Comparison of ENCODE assay signal across 8 mouse cellular contexts in genomic region chr5:88630883-88631282, GRCm38 (mm10). TPM values are rescaled to one million over a fixed set of nuclear protein-coding genes. Genes with fewer than 3 reads are reported as not detected.
DNase-seq lines count a peak whose midpoint lies in the region; ATAC-seq and TF ChIP-seq lines count a peak whose summit lies in the region.

No protein-coding gene starts in this region.

- H3K4me3 ChIP-seq in heart, embryonic 12.5 days, result no peak overlapping the region
- no peak overlapping the region for H3K4me3 ChIP-seq in CH12.LX (replicated peaks in 1 of 3; ENCODE audit: low read depth in 2 of 3, low read length in 2 of 3, poor library complexity in 1 of 3)
- no peak overlapping the region for H3K4me3 ChIP-seq in liver, embryonic 12.5 days
- no peak overlapping the region for H3K4me3 ChIP-seq in hindbrain, embryonic 12.5 days

- DNase-seq in heart, adult 11 months, result peak; percentile 98
- DNase-seq in CH12.LX (ENCODE audit: extremely low read depth), result peak; percentile 73
- DNase-seq in left cerebral cortex, adult 9 months (ENCODE audit: low spot score in 2 of 2), result no peak
- DNase-seq in thymus, adult 18-20 months, result no peak

- no peak overlapping the region for H3K4me2 ChIP-seq in heart, embryonic 12.5 days
- no peak overlapping the region for H3K4me2 ChIP-seq in CH12.LX (ENCODE audit: insufficient read depth, low read depth, poor library complexity, severe bottlenecking)
- H3K4me2 ChIP-seq in liver, embryonic 12.5 days, result no peak overlapping the region
- H3K4me2 ChIP-seq in hindbrain, embryonic 12.5 days (replicated peaks), result no peak overlapping the region

- H3K9ac ChIP-seq in heart, embryonic 12.5 days, result no peak overlapping the region
- H3K9ac ChIP-seq in CH12.LX (ENCODE audit: insufficient read depth, low read depth), result no peak overlapping the region
- H3K9ac ChIP-seq in liver, embryonic 12.5 days, result no peak overlapping the region
- no peak overlapping the region for H3K9ac ChIP-seq in hindbrain, embryonic 12.5 days

- H3K79me2 ChIP-seq in CH12.LX (replicated peaks; ENCODE audit: control insufficient read depth, extremely low read depth, insufficient read depth, poor library complexity, severe bottlenecking), result no peaks in the 10 kb centered on the region

- no peak for ATAC-seq in heart, embryonic 12.5 days (ENCODE audit: insufficient number of reproducible peaks, low FRiP score)
- peak; percentile 99 for ATAC-seq in granulocyte monocyte progenitor cell, adult 5-6 weeks (replicated peaks; ENCODE audit: poor library complexity, severe bottlenecking)
- ATAC-seq in liver, embryonic 12.5 days, result no peak
- ATAC-seq in hindbrain, embryonic 12.5 days (ENCODE audit: low FRiP score), result no peak

- H3K9me3 ChIP-seq in heart, embryonic 12.5 days (replicated peaks), result no peaks in the 10 kb centered on the region
- H3K9me3 ChIP-seq in CH12.LX (replicated peaks; ENCODE audit: low read length), result no peaks in the 10 kb centered on the region
- no peaks in the 10 kb centered on the region for H3K9me3 ChIP-seq in liver, embryonic 12.5 days (replicated peaks)
- H3K9me3 ChIP-seq in hindbrain, embryonic 12.5 days (replicated peaks), result no peaks in the 10 kb centered on the region

- no peak overlapping the region for H3K27ac ChIP-seq in heart, embryonic 12.5 days (ENCODE audit: poor library complexity, severe bottlenecking)
- peak overlapping the region; percentile 87 for H3K27ac ChIP-seq in CH12.LX (ENCODE audit: insufficient read depth, low read depth)
- H3K27ac ChIP-seq in liver, embryonic 12.5 days, result 0 out of 2 replicates have a peak overlapping the region, but pooled peaks have one; percentile 18
- no peak overlapping the region for H3K27ac ChIP-seq in hindbrain, embryonic 12.5 days

- in situ Hi-C loops in CH12.LX (cut with MboI; ENCODE audit: low pct_ligation_motif_present, low pct_unique_long_range_greater_than_20kb, low sequenced_read_pairs), result no loop called here

- H3K36me3 ChIP-seq in heart, embryonic 12.5 days, result peaks cover 51% of the 10 kb centered on the region
- H3K36me3 ChIP-seq in CH12.LX (replicated peaks in 1 of 2; ENCODE audit: control insufficient read depth in 1 of 2, insufficient read depth in 1 of 2, low read length in 1 of 2), result peaks cover 22 to 71% of the 10 kb centered on the region in 2 experiments
- H3K36me3 ChIP-seq in liver, embryonic 12.5 days, result peaks cover 27% of the 10 kb centered on the region
- H3K36me3 ChIP-seq in hindbrain, embryonic 12.5 days, result peaks cover 80% of the 10 kb centered on the region

- H3K4me1 ChIP-seq in heart, embryonic 12.5 days (replicated peaks), result peaks cover 11% of the 10 kb centered on the region
- peaks cover 12 to 42% of the 10 kb centered on the region in 2 experiments for H3K4me1 ChIP-seq in CH12.LX (ENCODE audit: control insufficient read depth in 1 of 2, insufficient read depth in 2 of 2)
- H3K4me1 ChIP-seq in liver, embryonic 12.5 days, result peaks cover 30% of the 10 kb centered on the region
- no peaks in the 10 kb centered on the region for H3K4me1 ChIP-seq in hindbrain, embryonic 12.5 days

- no peak for TF ChIP-seq CTCF in CH12.LX (conservative IDR thresholded peaks at IDR 0.05 in 1 of 2, IDR thresholded peaks at IDR 0.05 in 1 of 2; ENCODE audit: low read depth in 2 of 2, low read length in 2 of 2)

- H3K27me3 ChIP-seq in heart, embryonic 12.5 days (replicated peaks), result no peaks in the 10 kb centered on the region
- no peaks in the 10 kb centered on the region for H3K27me3 ChIP-seq in CH12.LX (replicated peaks)
- no peaks in the 10 kb centered on the region for H3K27me3 ChIP-seq in liver, embryonic 12.5 days (replicated peaks)
- no peaks in the 10 kb centered on the region for H3K27me3 ChIP-seq in hindbrain, embryonic 12.5 days

- TF ChIP-seq POLR2A in CH12.LX (IDR thresholded peaks at IDR 0.05; ENCODE audit: low read depth, low read length), result peak; percentile 46; the same call in 1 of the 2 replicates

- dilution Hi-C loops in CH12.LX (cut with MboI; ENCODE audit: extremely low pct_ligation_motif_present, extremely low pct_unique_long_range_greater_than_20kb, low sequenced_read_pairs), result no loop called here

- 39% methylated on average over 3 of the region's 3 CpGs for WGBS in heart, embryonic 12.5 days
- 35% methylated on average over 3 of the region's 3 CpGs for WGBS in liver, embryonic 12.5 days (ENCODE audit: insufficient replicate concordance)
- WGBS in hindbrain, embryonic 12.5 days, result 73% methylated on average over 3 of the region's 3 CpGs

- TF ChIP-seq EP300 in CH12.LX (IDR thresholded peaks at IDR 0.05; ENCODE audit: low read length), result peak; percentile 84

- no peak for TF ChIP-seq RAD21 in CH12.LX (IDR thresholded peaks at IDR 0.05; ENCODE audit: low read depth, low read length)

TF ChIP-seq in CH12.LX, 34 proteins besides CTCF, POLR2A, EP300 and RAD21:
- TF ChIP-seq TBP (conservative IDR thresholded peaks at IDR 0.05; ENCODE audit: low read depth, low read length) (0 out of 2 replicates have a peak, but pooled peaks have one; percentile 43), GABPA (IDR thresholded peaks at IDR 0.05; ENCODE audit: insufficient replicate concordance, low read depth, low read length) (no peak), KAT2A (IDR thresholded peaks at IDR 0.05; ENCODE audit: insufficient replicate concordance, low read length) (0 out of 2 replicates have a peak, but pooled peaks have one; percentile 24), MAFK (IDR thresholded peaks at IDR 0.05; ENCODE audit: insufficient replicate concordance, low read length) (peak; percentile 81; the same call in 1 of the 2 replicates), CHD2 (IDR thresholded peaks at IDR 0.05; ENCODE audit: low read length) (no peak), HCFC1 (IDR thresholded peaks at IDR 0.05; ENCODE audit: low read depth, low read length) (peak; percentile 27; the same call in 1 of the 2 replicates), POLR2AphosphoS2 (IDR thresholded peaks at IDR 0.05; ENCODE audit: low read depth, low read length) (no peak), MXI1 (IDR thresholded peaks at IDR 0.05; ENCODE audit: low read depth, low read length) (peak; percentile 72), MYC (IDR thresholded peaks at IDR 0.05; ENCODE audit: low read depth, low read length) (peak; percentile 56; the same call in 1 of the 2 replicates), USF1 (IDR thresholded peaks at IDR 0.05; ENCODE audit: low read depth, low read length) (peak; percentile 23; the same call in 1 of the 2 replicates), TCF12 (IDR thresholded peaks at IDR 0.05; ENCODE audit: low read depth, low read length) (peak; percentile 74; the same call in 1 of the 2 replicates), NELFE (IDR thresholded peaks at IDR 0.05; ENCODE audit: low read depth, low read length) (no peak), MAZ (IDR thresholded peaks at IDR 0.05; ENCODE audit: low read depth, low read length) (0 out of 2 replicates have a peak, but pooled peaks have one; percentile 27), UBTF (IDR thresholded peaks at IDR 0.05; ENCODE audit: low read depth, low read length) (no peak), ZC3H11A (IDR thresholded peaks at IDR 0.05; ENCODE audit: low read depth, low read length) (no peak), IRF4 (IDR thresholded peaks at IDR 0.05; ENCODE audit: low read depth, low read length) (peak; percentile 88), BHLHE40 (IDR thresholded peaks at IDR 0.05; ENCODE audit: low read depth, low read length) (peak; percentile 98), SMC3 (IDR thresholded peaks at IDR 0.05; ENCODE audit: low read depth, low read length) (peak; percentile 3; the same call in 1 of the 2 replicates), ZNF384 (IDR thresholded peaks at IDR 0.05; ENCODE audit: low read depth, low read length) (no peak), MEF2A (IDR thresholded peaks at IDR 0.05; ENCODE audit: borderline replicate concordance, low read depth, low read length) (peak; percentile 59; the same call in 1 of the 2 replicates), RCOR1 (conservative IDR thresholded peaks at IDR 0.05; ENCODE audit: low read depth, low read length) (peak; percentile 63), ETS1 (conservative IDR thresholded peaks at IDR 0.05; ENCODE audit: low read depth, low read length) (peak; percentile 91), ZKSCAN1 (IDR thresholded peaks at IDR 0.05; ENCODE audit: borderline replicate concordance, low read depth, low read length) (no peak), ZMIZ1 (IDR thresholded peaks at IDR 0.05; ENCODE audit: low read depth, low read length) (no peak), JUND (conservative IDR thresholded peaks at IDR 0.05; ENCODE audit: low read depth, low read length) (peak; percentile 43; the same call in 1 of the 2 replicates), E2F4 (IDR thresholded peaks at IDR 0.05; ENCODE audit: insufficient replicate concordance, low read depth, low read length) (no peak), ELF1 (IDR thresholded peaks at IDR 0.05; ENCODE audit: low read depth, low read length) (peak; percentile 67), CHD1 (IDR thresholded peaks at IDR 0.05; ENCODE audit: low read depth, low read length) (no peak; the same call in 1 of the 2 replicates), NRF1 (IDR thresholded peaks at IDR 0.05; ENCODE audit: low read depth, low read length) (peak; percentile 47; the same call in 1 of the 2 replicates), MAX (IDR thresholded peaks at IDR 0.05; ENCODE audit: low read length) (peak; percentile 47), JUN (IDR thresholded peaks at IDR 0.05; ENCODE audit: insufficient read depth, low read depth, low read length) (peak; percentile 67), SIN3A (IDR thresholded peaks at IDR 0.05; ENCODE audit: low read length) (peak; percentile 47; the same call in 1 of the 2 replicates), USF2 (conservative IDR thresholded peaks at IDR 0.05; ENCODE audit: low read depth, low read length) (peak; percentile 16; the same call in 1 of the 2 replicates), PAX5 (IDR thresholded peaks at IDR 0.05; ENCODE audit: low read length) (no peak)

RNA-seq across cellular contexts. Expression of gene Grsf1, which starts 45.1 kb away (rescaled TPM):
- 88.2 and 90.1 TPM in 2 replicates for polyA plus RNA-seq in heart, embryonic 12.5 days (2016; fragmentation: Nextera tagmentation; extraction: Ambion mirVana)
- total RNA-seq in CH12.LX (2012; rRNA removed) (56.8 and 60.5 TPM in 2 replicates), CH12.LX (2014; rRNA removed) (109 and 115 TPM in 2 replicates)
- 100 and 126 TPM in 2 replicates for polyA plus RNA-seq in CH12.LX (2012; ENCODE audit: insufficient read length, low read depth)
- total RNA-seq in granulocyte monocyte progenitor cell, adult 5-6 weeks (2014; fragmentation: Nextera tagmentation), result 57.6 and 66.7 TPM in 2 replicates
- total RNA-seq in granulocyte monocyte progenitor cell, adult 5-6 weeks (2017), result 65.5 and 87.2 TPM in 2 replicates
- 47.0 and 48.6 TPM in 2 replicates for polyA plus RNA-seq in liver, embryonic 12.5 days (2016; fragmentation: Nextera tagmentation; extraction: Ambion mirVana)
- 88.6 and 88.9 TPM in 2 replicates for polyA plus RNA-seq in hindbrain, embryonic 12.5 days (2016; fragmentation: Nextera tagmentation; extraction: Ambion mirVana)

Comparison
In these comparisons a context has a peak if more than half of its experiments do, and no peak if none do; other contexts are left out.
1. DNase-seq: peak in heart, adult 11 months (single experiment) and CH12.LX (single experiment); none in left cerebral cortex, adult 9 months (0 of 2) and thymus, adult 18-20 months (0 of 2).
2. H3K27ac ChIP-seq: peak in CH12.LX (single experiment) and liver, embryonic 12.5 days (single experiment); none in heart, embryonic 12.5 days (single experiment) and hindbrain, embryonic 12.5 days (single experiment).